Mouse (Mus musculus): ENCODE results near the gene Phactr2. TPM values are rescaled to one million over a fixed set of nuclear protein-coding genes. Genes with fewer than 3 reads are reported as not detected.

Phactr2 gene
- polyA plus RNA-seq, 1 experiment from 2014 or later: 17.5 TPM

DNA sequence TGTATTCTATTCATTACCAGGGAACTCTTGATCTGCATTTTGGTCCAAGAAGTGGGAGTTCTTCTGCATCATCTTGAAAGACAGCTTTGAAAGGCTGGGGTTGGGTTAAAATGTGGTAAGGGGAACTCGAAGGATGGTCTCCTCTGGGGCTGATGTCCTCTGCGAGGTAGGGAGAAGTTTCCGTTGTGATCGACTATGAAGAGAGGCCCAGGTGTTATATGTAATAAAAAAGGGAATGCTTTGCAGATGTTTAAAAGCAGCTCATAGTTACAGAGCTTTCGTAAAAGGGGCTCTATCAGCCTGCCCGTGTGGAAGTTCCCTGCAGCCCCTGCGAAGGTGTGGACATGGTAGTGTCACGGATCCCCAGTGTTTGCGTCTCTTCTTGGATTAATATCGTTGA lies 50.2 kb downstream of the Phactr2 start:
- Histone ChIP-seq H3K4me3 (replicated peaks) (no peak overlapping the region), H3K27ac (no peak overlapping the region), H3K4me2 (replicated peaks) (no peak overlapping the region), H3K27me3 (replicated peaks) (no peaks in the 10 kb centered on the region), H3K4me1 (replicated peaks) (no peaks in the 10 kb centered on the region), H3K9ac (no peak overlapping the region), H3K9me3 (no peaks in the 10 kb centered on the region), H3K36me3 (no peaks in the 10 kb centered on the region)
- WGBS: 85% methylated on average over 10 of the region's 10 CpGs
- no peak for ATAC-seq

DNA sequence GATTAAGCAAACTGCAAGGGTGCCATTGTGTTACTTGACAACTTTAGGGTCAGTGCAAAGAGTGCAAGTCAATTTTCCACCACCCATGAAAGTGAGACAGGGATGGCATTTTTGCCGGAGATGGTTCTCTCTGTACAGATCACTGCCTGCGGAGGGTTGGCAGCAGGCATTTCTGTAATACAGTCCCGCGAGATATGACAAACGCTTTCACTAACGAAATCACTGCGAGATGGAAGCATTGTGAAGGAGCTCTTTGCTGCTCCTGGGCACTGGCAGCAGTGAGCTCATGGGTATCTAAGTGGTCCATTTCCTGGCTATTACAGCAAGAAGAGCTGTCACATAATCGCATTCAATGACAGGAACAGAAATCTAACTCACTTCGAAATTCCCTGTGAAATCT lies 52.1 kb downstream of the Phactr2 start:
- H3K27ac ChIP-seq: no peak overlapping the region
- no peaks in the 10 kb centered on the region for H3K36me3 ChIP-seq
- H3K9me3 ChIP-seq: no peaks in the 10 kb centered on the region
- no peak overlapping the region for H3K4me2 ChIP-seq (replicated peaks)
- no peak overlapping the region for H3K9ac ChIP-seq
- 81% methylated on average over 9 of the region's 9 CpGs for WGBS
- no peaks in the 10 kb centered on the region for H3K27me3 ChIP-seq (replicated peaks)
- no peaks in the 10 kb centered on the region for H3K4me1 ChIP-seq (replicated peaks)
- no peak overlapping the region for H3K4me3 ChIP-seq (replicated peaks)
- no peak for ATAC-seq

DNA sequence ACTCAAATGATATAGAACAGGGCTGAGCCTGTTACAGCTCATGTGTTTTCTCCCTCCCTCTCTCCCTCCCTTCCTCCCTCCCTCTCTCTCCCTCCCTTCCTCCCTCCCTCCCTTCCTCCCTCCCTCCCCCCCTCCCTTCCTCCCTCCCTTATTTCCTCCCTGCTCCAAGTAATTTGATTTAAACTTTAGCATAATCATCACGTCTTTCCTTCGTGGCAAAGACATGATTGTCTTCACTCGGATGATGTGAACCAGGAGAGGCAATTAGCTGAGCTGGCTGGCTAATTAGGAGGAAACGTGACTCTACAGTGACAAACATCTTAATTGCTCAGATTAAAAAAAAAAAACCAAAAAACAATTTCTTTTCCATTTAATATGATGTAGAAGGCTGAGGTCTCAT lies 55.0 kb downstream of the Phactr2 start:
- H3K9me3 ChIP-seq: no peaks in the 10 kb centered on the region
- no peaks in the 10 kb centered on the region for H3K4me1 ChIP-seq (replicated peaks)
- H3K4me3 ChIP-seq (replicated peaks): no peak overlapping the region
- 43% methylated on average over 4 of the region's 4 CpGs for WGBS
- no peak overlapping the region for H3K4me2 ChIP-seq (replicated peaks)
- no peaks in the 10 kb centered on the region for H3K36me3 ChIP-seq
- H3K27ac ChIP-seq: no peak overlapping the region
- no peak overlapping the region for H3K9ac ChIP-seq
- ATAC-seq: no peak
- no peaks in the 10 kb centered on the region for H3K27me3 ChIP-seq (replicated peaks)

DNA sequence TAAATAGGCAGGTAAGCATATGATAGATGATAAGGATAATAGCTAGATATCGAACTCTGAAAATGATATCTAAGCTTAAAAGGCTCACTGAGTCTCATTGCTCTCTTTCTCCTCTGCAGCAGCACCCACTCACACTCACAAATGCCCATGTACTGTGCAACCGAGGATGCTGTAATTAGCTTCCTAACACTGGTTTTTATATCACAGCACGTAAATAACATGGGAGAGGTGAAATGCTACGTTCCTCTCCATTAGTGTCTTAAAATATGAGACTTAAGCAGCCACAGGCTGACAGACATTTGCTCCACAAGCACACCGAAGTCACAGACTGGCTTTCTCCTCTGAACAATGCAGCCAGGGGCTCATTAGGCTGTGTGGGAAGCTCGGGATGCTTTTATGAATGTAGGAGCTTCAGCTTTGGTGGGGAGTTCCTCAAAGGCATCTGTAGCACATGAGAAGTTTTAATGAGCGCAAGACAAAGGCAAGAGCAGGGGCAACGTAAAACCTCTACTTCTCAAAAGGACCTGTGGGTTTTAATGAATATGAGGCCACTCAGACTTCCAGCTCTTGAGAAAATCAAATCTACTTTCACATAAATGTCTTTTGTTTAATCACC lies 58.6 kb downstream of the Phactr2 start:
- Histone ChIP-seq H3K4me2 (replicated peaks) (no peak overlapping the region), H3K9ac (no peak overlapping the region), H3K4me1 (replicated peaks) (no peaks in the 10 kb centered on the region), H3K9me3 (no peaks in the 10 kb centered on the region), H3K36me3 (no peaks in the 10 kb centered on the region), H3K27ac (no peak overlapping the region), H3K4me3 (replicated peaks) (no peak overlapping the region), H3K27me3 (replicated peaks) (no peaks in the 10 kb centered on the region)
- no peak for ATAC-seq
- 78% methylated on average over 8 of the region's 8 CpGs for WGBS

DNA sequence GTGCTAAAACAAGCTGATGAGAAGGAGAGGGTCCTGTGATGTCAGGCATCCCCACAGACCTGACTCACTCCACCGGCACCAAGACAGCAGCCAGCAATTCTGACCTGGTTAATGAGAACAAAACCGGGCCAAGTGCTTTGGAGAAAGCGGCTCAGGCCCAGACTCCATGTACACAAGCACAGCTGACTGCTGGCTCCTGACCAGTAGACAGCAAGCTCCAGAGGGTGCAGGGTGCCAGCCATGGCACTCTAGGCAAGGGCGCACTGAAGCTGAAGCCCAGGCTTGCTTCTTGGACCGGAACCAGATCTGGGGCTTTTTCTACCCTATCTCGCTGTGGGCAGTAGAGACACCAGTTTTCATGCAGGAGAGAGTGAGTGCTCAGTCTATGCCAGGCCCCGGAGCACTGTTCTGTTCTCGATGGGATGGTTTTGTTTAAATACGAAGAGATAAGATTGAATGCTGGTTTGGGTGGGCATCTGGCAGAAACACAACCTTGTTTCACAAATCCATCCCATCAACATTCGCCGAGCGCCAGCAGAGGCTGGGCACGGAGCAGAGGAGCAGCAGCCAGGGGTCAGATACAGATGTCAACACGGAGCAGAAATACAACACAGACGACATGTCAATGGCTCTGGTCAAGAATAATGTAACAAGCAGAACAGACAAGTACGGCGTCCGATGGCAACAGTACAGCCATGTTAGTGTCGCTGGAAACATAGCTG lies 61.8 kb downstream of the Phactr2 start:
- Histone ChIP-seq H3K4me2 (replicated peaks) (no peak overlapping the region), H3K27ac (no peak overlapping the region; the same call in 1 of the 2 replicates), H3K27me3 (replicated peaks) (no peaks in the 10 kb centered on the region), H3K9me3 (no peaks in the 10 kb centered on the region), H3K9ac (no peak overlapping the region), H3K36me3 (no peaks in the 10 kb centered on the region), H3K4me1 (replicated peaks) (no peaks in the 10 kb centered on the region), H3K4me3 (replicated peaks) (no peak overlapping the region)
- ATAC-seq: no peak
- WGBS: 74% methylated on average over 19 of the region's 19 CpGs

DNA sequence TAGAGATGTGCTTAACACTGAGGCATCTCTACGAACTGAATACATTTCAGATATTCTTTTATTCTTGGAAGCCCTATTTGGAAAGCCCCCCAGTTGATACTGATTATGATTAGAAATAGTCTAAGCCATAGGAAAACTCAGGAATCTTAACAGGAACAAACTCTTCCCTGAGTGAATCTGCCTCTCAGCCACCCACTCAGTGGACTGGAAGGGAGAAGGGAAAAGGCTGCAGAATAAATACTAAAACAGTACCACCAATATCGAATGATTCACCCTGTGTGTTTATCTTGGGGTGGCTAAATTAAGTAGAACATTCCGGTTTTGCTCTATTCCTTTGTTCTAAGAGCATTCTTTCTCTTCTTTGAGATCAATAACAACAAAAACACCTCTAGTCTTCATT lies 63.2 kb downstream of the Phactr2 start:
- Histone ChIP-seq H3K4me2 (replicated peaks) (no peak overlapping the region), H3K27me3 (replicated peaks) (no peaks in the 10 kb centered on the region), H3K9me3 (no peaks in the 10 kb centered on the region), H3K36me3 (no peaks in the 10 kb centered on the region), H3K4me3 (replicated peaks) (no peak overlapping the region), H3K9ac (no peak overlapping the region), H3K27ac (no peak overlapping the region), H3K4me1 (replicated peaks) (no peaks in the 10 kb centered on the region)
- ATAC-seq: no peak
- WGBS: 74% methylated on average over 3 of the region's 3 CpGs

DNA sequence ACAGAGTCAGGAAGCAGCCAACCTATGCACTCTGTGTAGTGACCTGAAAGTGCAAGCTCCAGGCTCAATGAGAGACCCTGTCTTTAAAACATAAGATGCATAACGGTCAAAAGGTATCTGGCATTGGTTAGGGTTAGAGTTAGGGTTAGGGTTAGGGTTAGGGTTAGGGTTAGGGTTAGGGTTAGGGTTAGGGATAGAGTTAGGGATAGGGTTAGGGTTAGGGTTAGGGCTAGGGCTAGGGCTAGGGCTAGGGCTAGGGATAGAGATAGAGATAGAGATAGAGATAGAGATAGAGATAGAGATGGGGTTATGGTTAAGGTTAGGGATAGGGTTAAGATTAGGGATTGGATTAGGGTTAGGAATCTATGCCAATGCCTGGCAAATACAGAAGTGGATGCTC lies 72.2 kb downstream of the Phactr2 start:
- Histone ChIP-seq H3K9me3 (no peaks in the 10 kb centered on the region), H3K4me1 (replicated peaks) (no peaks in the 10 kb centered on the region), H3K27ac (no peak overlapping the region), H3K4me2 (replicated peaks) (no peak overlapping the region), H3K27me3 (replicated peaks) (no peaks in the 10 kb centered on the region), H3K9ac (no peak overlapping the region), H3K36me3 (no peaks in the 10 kb centered on the region), H3K4me3 (replicated peaks) (no peak overlapping the region)
- 84% methylated on average over 1 of the region's 1 CpGs for WGBS
- ATAC-seq: no peak

DNA sequence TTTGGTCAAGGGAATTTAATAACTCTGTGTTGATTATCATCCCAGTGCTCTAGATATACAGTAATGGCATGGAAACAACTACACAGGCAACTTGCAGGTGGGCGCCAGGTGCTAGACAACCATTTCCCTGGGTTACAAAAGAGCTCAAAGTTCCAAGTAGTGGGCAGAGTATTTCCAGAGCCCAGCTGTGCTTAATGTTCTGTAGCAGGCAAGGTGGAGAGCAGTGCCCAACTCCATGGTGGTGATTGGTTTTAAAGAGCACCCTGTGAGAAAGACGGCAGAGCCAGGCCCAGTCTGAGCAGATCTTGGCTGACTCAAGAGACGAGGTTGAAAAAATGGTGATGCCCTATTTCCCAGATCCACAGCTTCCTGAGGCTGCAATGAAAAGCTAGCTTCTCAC lies 78.5 kb downstream of the Phactr2 start:
- Histone ChIP-seq H3K36me3 (no peaks in the 10 kb centered on the region), H3K9ac (no peak overlapping the region), H3K4me2 (replicated peaks) (no peak overlapping the region), H3K9me3 (no peaks in the 10 kb centered on the region), H3K27ac (no peak overlapping the region), H3K4me1 (replicated peaks) (no peaks in the 10 kb centered on the region), H3K4me3 (replicated peaks) (no peak overlapping the region), H3K27me3 (replicated peaks) (no peaks in the 10 kb centered on the region)
- no peak for ATAC-seq
- WGBS: 88% methylated on average over 3 of the region's 3 CpGs

DNA sequence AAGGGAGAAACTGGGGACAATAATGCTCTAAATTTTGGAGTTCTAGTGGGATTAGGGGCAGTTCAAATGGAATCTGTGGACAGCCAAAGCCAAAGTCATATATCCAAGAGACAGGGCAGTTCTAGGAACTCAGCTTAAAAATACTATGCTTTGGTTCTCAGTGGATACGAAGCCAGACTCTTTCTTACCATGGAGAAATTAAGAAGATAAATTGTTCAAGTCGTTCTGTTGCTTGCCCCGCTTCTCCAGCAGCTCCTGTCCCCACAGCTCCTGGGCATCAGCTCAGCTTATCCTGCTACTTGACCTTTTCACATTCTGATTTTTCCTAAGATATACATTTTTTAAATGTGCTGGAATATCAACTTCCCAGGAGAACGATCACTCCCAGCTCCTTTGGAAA lies 80.2 kb downstream of the Phactr2 start:
- Histone ChIP-seq H3K36me3 (no peaks in the 10 kb centered on the region), H3K27ac (no peak overlapping the region), H3K9ac (no peak overlapping the region), H3K9me3 (no peaks in the 10 kb centered on the region), H3K4me3 (replicated peaks) (no peak overlapping the region), H3K27me3 (replicated peaks) (no peaks in the 10 kb centered on the region), H3K4me1 (replicated peaks) (no peaks in the 10 kb centered on the region), H3K4me2 (replicated peaks) (no peak overlapping the region)
- 52% methylated on average over 4 of the region's 4 CpGs for WGBS
- no peak for ATAC-seq

DNA sequence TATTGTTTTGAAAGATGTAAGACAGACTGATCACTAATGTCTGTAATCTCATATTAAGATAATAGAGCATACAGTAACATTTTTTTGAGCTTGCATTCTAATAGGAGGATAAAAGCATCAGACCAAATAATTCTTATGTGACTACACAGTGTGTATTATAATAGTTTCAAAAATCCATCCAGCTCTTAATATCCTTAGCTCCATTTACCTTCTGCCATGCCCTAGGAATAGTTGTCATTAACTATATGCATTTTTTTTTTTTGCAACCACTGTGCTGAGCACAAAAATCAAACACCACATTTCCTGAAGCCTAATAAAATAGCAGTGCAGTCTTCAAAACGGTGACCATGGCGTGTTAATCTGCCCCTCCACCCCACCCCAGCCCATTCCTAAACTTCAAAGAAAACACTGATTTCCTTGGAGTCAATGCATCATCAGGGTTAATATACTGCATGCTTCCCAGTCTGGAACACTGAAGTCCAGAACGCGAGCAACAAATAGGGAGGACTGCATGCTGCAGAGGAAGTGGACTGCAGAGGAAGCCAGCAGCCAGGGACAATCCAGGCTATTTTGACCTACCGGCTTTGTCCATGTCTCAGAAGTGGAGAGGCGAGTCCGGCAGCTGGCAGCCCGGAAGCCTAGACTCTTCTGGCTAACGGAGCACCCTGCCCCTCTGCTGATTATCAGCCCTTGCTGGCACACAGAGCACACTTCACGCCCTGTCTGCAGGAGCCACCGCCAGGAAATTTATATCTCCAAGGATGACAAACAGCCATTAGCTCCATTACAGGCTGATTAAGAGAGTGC lies 85.9 kb downstream of the Phactr2 start:
- Histone ChIP-seq H3K27me3 (replicated peaks) (no peaks in the 10 kb centered on the region), H3K4me3 (replicated peaks) (peak overlapping the region; percentile 25), H3K9ac (peak overlapping the region; percentile 26; the same call in 1 of the 2 replicates), H3K4me2 (replicated peaks) (peak overlapping the region; percentile 60), H3K4me1 (replicated peaks) (peaks cover 8% of the 10 kb centered on the region), H3K36me3 (no peaks in the 10 kb centered on the region), H3K27ac (peak overlapping the region; percentile 48; the same call in 1 of the 2 replicates), H3K9me3 (no peaks in the 10 kb centered on the region)
- ATAC-seq: peak; percentile 71; the same call in 1 of the 2 replicates
- WGBS: 4% methylated on average over 11 of the region's 11 CpGs

DNA sequence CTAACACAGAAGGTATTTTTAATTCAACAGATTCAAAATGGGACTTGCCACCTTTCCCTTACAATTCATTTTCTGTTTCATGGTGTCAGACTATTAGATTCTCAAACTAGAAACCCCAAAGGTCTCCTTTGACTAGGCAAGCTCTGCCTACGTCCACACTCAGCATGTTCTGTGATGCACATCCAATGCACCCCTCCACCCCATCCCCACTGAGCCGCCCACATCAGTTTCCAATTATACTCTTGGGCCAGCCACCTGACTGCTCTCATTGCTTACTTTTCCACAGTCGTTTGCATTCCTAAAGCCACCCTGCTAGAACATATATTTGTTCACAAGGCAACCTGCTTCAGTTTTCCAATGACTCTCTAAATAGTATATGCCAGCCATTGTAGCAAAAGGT lies 89.3 kb downstream of the Phactr2 start:
- Histone ChIP-seq H3K9me3 (no peaks in the 10 kb centered on the region), H3K36me3 (no peaks in the 10 kb centered on the region), H3K27me3 (replicated peaks) (no peaks in the 10 kb centered on the region), H3K4me1 (replicated peaks) (peaks cover 8% of the 10 kb centered on the region), H3K4me3 (replicated peaks) (no peak overlapping the region), H3K27ac (no peak overlapping the region), H3K4me2 (replicated peaks) (no peak overlapping the region), H3K9ac (no peak overlapping the region)
- WGBS: 60% methylated on average over 3 of the region's 3 CpGs
- ATAC-seq: no peak

DNA sequence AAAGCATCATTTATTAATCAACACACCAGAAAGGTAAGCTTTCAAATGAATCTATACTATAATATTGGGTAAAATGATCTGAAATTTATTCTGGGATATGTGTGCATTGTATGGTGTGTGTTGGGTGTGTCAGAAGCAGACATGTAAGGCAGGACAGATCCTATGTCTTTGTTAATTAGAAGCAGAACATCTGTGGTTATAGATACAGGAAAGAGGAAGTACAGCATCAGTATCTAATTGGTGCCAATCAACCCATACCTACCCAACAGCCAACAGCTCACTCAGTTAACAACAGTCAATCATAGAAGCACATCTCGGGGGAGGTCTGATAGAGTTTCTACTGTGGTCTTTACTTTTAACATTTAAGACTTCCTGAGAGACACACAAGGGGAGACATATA lies 96.3 kb downstream of the Phactr2 start:
- no peak for ATAC-seq
- Histone ChIP-seq H3K27ac (no peak overlapping the region), H3K9ac (no peak overlapping the region), H3K9me3 (no peaks in the 10 kb centered on the region), H3K36me3 (no peaks in the 10 kb centered on the region), H3K4me1 (replicated peaks) (peaks cover 11% of the 10 kb centered on the region), H3K4me2 (replicated peaks) (no peak overlapping the region), H3K4me3 (replicated peaks) (no peak overlapping the region), H3K27me3 (replicated peaks) (no peaks in the 10 kb centered on the region)
- 92% methylated on average over 1 of the region's 1 CpGs for WGBS

Measured in intestine, embryonic 15.5 days (tissue).